Mouse (Mus musculus): Measurements from ENCODE around the gene Ncoa6.

The Ncoa6 gene

DNA sequence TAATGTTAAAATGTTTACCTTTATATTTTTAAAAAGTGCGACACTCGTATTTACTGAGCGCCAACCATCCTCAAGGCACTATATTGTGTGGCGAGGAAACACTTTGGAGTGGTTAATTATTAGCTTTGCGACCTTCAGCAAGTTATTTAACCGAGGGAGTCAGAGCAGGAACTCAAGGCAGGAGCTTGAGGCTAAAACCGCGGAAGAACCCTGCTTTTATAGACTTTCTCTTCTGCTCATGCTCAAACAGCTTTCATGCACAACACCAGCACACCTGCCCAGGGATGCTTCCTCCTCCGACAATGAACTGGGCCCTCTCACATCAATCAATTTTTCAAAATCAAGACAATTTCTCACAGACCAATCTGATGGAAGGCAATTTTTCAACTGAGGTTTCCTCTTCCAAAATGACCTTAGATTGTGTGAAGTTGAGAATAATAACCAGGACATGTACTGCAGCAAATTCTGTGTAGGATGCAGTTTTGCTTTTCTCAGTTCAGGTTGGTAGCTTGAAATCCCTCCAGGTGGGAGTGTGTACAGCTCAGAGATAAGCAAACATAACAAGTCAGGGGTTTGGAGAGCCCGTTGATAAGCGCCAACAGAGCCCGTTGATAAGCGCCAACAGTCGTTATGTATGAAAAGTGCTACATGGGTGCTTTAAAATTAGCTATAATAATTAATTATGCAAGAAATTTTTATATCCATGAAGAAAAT is 115.9 kb downstream of the Ncoa6 start:
- DNase-seq = peak; percentile 54 to 84

DNA sequence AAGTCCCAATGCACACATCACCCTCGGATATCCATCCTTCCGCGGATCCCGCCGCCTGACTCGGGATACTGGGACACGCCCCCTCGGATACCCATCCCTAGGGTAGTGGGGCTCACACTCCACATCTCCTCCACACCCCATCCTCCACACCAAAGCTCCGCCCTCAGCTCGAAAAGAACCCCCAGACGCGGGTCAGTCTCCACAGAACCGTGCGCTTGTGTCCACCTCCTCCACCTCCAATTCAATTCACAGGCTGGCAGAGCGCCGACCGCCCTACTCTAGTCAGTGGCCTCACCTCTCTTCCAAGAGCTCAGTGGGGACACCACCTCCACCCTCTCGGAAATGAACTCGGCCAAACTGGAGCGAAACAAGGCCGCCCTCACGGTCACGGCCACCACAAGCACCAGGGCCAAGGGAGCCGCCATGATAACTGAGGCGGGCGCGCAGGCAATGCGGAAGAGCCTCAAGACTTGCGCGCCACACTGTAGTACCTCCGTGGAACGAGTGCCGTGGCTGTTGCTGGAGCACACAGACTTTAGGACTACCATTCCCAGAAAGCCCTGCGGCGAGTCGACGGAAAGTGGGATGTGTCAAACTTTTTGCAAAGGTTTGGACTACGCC is 116.6 kb downstream of the Ncoa6 start, which contains the start of gene Pigu:
TSS of gene Pigu (minus strand) at position 460 of the 621 bp plus-strand sequence.
- DNase-seq = peak; percentile 97

DNA sequence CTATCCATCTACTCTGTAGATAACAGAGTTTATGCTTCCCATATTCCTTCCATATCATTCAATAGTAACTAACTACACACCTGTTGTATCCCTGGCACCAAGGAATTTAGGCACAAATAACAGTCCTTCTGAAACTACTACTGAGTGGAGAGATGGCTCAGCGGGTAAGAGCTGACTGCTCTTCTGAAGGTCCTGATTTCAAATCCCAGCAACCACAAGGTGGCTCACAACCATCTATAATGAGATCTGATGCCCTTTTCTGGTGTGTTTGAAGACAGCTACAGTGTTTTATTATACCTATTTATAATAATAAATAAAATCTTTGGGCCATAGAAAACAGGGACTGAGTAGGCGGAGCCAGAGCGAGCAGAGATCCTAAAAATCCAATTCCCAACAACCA is 119.3 kb downstream of the Ncoa6 start:
- DNase-seq = peak in 1 of 2 experiments; percentile 19

DNA sequence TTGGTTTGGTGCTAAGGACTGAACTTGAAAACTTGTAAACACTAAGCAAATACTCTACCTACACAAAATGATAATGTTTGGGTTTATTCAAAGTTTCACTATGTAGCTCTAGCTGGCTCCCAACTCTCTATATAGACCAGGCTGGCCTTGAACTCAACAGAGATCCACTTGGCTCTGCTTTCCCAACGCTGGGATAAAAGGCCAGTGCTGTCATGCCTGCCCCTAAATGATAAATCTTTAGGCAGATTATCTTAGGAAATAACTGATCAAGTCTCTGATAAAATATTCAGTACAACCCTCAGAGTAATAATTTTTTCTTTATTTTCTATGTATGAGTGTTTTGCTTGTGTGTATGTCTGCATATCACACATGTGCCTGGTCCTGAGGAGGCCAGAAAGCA is 127.0 kb downstream of the Ncoa6 start:
- no peak for DNase-seq

Data from kidney, adult 8-10 months (tissue).